Comparison of ENCODE assay signal across 8 mouse cellular contexts in the genomic region with DNA sequence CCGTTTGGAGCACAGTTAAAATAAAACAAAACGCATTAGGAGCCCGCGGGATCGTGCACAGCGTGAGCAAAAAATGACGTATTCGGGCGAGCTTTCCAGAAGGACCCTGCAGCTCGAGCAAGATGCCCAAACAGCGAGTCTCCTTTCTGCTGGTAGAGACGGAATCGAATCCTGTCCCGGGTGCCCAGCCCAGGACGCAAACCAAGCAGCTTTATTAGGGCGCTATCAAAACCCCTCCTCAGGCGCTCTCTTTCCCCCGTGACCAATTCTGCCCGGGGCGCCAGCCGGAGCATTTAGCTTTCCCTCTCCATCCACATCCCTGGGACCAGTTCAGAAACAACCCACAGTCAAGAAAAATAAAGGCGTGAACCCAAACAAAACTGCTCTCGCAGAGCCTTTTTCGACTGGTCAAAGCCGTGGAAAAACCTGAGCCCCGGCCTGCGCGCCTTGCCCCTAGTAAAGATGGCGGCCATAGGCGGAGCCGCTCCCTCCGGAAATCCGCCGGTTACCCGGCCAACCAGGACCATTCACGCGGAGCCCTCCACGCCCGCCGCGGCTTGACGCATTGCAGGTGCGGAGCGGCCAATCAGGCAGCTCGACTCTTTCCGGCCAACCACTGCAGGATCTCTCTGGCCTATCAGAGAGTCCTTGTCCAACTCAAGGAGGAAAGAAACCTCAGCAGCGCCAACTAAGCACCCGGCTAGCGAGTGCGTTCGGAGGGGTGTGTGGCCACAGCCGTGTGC. TPM values are rescaled to one million over a fixed set of nuclear protein-coding genes. Genes with fewer than 3 reads are reported as not detected.
DNase-seq lines count a peak whose midpoint lies in the region; ATAC-seq and TF ChIP-seq lines count a peak whose summit lies in the region.

No protein-coding gene starts in this region.

- peak overlapping the region; percentile 93 for H3K4me2 ChIP-seq in hindbrain, postnatal 0 days (ENCODE audit: low read depth, low read length)

- TF ChIP-seq CTCF in gastrocnemius, adult 2 months (IDR thresholded peaks at IDR 0.05): no peak; the same call in 1 of the 2 replicates
- no peak; the same call in 1 of the 2 replicates for TF ChIP-seq CTCF in hindbrain, postnatal 0 days (IDR thresholded peaks at IDR 0.05; ENCODE audit: low read depth)

- peak overlapping the region; percentile 96 for H3K27ac ChIP-seq in gastrocnemius, adult 2 months
- H3K27ac ChIP-seq in hindbrain, postnatal 0 days: peak overlapping the region; percentile 100

- peak; percentile 94 for ATAC-seq in common myeloid progenitor, adult 5-6 weeks (replicated peaks; ENCODE audit: low read depth, poor library complexity, severe bottlenecking)
- ATAC-seq in hindbrain, postnatal 0 days: peak; percentile 99

- peak; percentile 99 for DNase-seq in ZHBTc4 (ENCODE audit: low read depth, low spot score)
- peak; percentile 100 for DNase-seq in gastrocnemius, adult 2 months
- DNase-seq in hindbrain, postnatal 0 days (ENCODE audit: low spot score): peak; percentile 100
- peak; percentile 99 for DNase-seq in left cerebral cortex, adult 8-10 months (ENCODE audit: low spot score in 2 of 2)
- DNase-seq in right cerebral cortex, postnatal 10 days (ENCODE audit: low spot score in 2 of 2): peak; percentile 100
- peak; percentile 96 for DNase-seq in urinary bladder, postnatal 25 days (ENCODE audit: low spot score)

- H3K36me3 ChIP-seq in hindbrain, postnatal 0 days (ENCODE audit: insufficient read depth, low read length): no peaks in the 10 kb centered on the region
- peaks cover 6% of the 10 kb centered on the region for H3K36me3 ChIP-seq in megakaryocyte, embryonic 14.5 days (replicated peaks; ENCODE audit: low read length)

- under 1% methylated on average over 52 of the region's 52 CpGs for WGBS in hindbrain, postnatal 0 days

- H3K4me1 ChIP-seq in hindbrain, postnatal 0 days (ENCODE audit: insufficient read depth, low read length): no peaks in the 10 kb centered on the region; the same call in 1 of the 2 replicates
- H3K4me1 ChIP-seq in megakaryocyte, embryonic 14.5 days: peaks cover 53% of the 10 kb centered on the region

- H3K27me3 ChIP-seq in hindbrain, postnatal 0 days (ENCODE audit: insufficient read depth, low read length): no peaks in the 10 kb centered on the region
- H3K27me3 ChIP-seq in megakaryocyte, embryonic 14.5 days (replicated peaks): no peaks in the 10 kb centered on the region

- intact Hi-C loops in gastrocnemius, adult 2 months (cut with DNase I): loop anchor here (1.0 to 5.0 kb wide), 4 partner anchors 12 to 335 kb away; partner anchors contain the start of genes Calm1, Nrde2 and Ttc7b

- H3K4me3 ChIP-seq in gastrocnemius, adult 2 months: peak overlapping the region; percentile 84
- H3K4me3 ChIP-seq in hindbrain, postnatal 0 days (ENCODE audit: low read length): peak overlapping the region; percentile 63
- peak overlapping the region; percentile 96 for H3K4me3 ChIP-seq in megakaryocyte, embryonic 14.5 days (replicated peaks)

- no peaks in the 10 kb centered on the region for H3K9me3 ChIP-seq in hindbrain, postnatal 0 days (ENCODE audit: low read length)
- peaks cover 7% of the 10 kb centered on the region for H3K9me3 ChIP-seq in megakaryocyte, embryonic 14.5 days

- H3K9ac ChIP-seq in hindbrain, postnatal 0 days (replicated peaks; ENCODE audit: low read length): peak overlapping the region; percentile 93

RNA-seq across cellular contexts. Expression of gene Calm1, which starts 12.1 kb away (rescaled TPM):
- 609 and 643 TPM in 2 replicates for total RNA-seq in common myeloid progenitor, adult 5-6 weeks (2017)
- total RNA-seq in gastrocnemius, adult 2 months (2021): 100 to 1,000 TPM; 513 to 579 TPM
- 1,139 and 1,416 TPM in 2 replicates for total RNA-seq in hindbrain, postnatal 0 days (2014; rRNA removed)
- 4,078 and 4,190 TPM in 2 replicates for polyA plus RNA-seq in hindbrain, postnatal 0 days (2015; fragmentation: Nextera tagmentation; extraction: Ambion mirVana)
- total RNA-seq in left cerebral cortex, adult 8-10 months (2022): 1,000 to 10,000 TPM; 2,052 to 2,216 (median 2,103) TPM
- polyA plus RNA-seq in megakaryocyte, embryonic 14.5 days (2012; ENCODE audit: insufficient read depth, low replicate concordance): 932 and 1,228 TPM in 2 replicates

RNA-seq across cellular contexts. Expression of gene Nrde2, which starts 27.7 kb away (rescaled TPM):
- total RNA-seq in common myeloid progenitor, adult 5-6 weeks (2017): 35.2 and 39.8 TPM in 2 replicates
- total RNA-seq in gastrocnemius, adult 2 months (2021): 1 to 10 TPM; 7.8 to 9.1 TPM
- 20.2 and 20.5 TPM in 2 replicates for total RNA-seq in hindbrain, postnatal 0 days (2014; rRNA removed)
- 11.8 and 13.6 TPM in 2 replicates for polyA plus RNA-seq in hindbrain, postnatal 0 days (2015; fragmentation: Nextera tagmentation; extraction: Ambion mirVana)
- 10 to 100 TPM; 18.0 to 21.0 (median 19.7) TPM for total RNA-seq in left cerebral cortex, adult 8-10 months (2022)
- polyA plus RNA-seq in megakaryocyte, embryonic 14.5 days (2012; ENCODE audit: insufficient read depth, low replicate concordance): 1.5 and 4.5 TPM in 2 replicates

Comparison
In these comparisons a context has a peak if more than half of its experiments do, and no peak if none do; other contexts are left out.
1. Peak in every context shown above with its lines: DNase-seq, ATAC-seq, H3K4me3 ChIP-seq and H3K27ac ChIP-seq.